Mouse (Mus musculus) megakaryocyte, embryonic 14.5 days (primary cell): ENCODE measurements at regions not wholly inside any gene's neighbourhood (a gene's known extent, or its start where the extent isn't known, plus 50 kb on each side); places are given as distances from the start of the nearest gene placed in this dataset.

Experiments
- FLI1 ChIP-seq: IDR thresholded peaks from 2 replicates; pipeline ENCODE4 v1.6.1; 2012; ENCODE audit warnings: low read length, inconsistent platforms, mixed read lengths
- GATA1 ChIP-seq: IDR thresholded peaks from 3 replicates; pipeline ENCODE4 v1.6.1; 2012; ENCODE audit warnings: mixed read lengths, low read length, inconsistent platforms, borderline replicate concordance

DNA sequence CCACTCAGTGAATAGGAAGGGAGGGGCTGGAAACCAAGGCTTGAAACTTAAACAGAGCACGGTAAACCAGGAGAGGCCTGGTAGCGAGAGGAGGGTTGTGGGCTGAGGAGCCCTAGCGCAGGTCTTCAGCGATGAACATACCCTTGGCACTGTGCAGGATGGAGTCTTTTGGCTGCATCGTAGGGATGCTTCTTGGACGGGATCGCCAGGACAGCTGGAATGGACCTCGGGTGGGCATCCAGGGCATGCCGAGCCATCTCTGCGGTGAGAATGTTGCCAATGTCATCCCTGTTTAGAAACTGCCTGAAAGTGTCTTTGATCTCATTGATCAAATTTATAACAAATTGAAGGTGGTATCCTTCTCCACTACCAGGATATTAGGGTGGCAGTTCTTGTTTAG, 192.2 kb upstream of the Usp25 start:
- TF ChIP-seq GATA1 (no peak), FLI1 (no peak)
